ENCODE assay signal across 21 mouse cellular contexts in genomic region chr15:79194946-79195345, GRCm38 (mm10). TPM values are rescaled to one million over a fixed set of nuclear protein-coding genes. Genes with fewer than 3 reads are reported as not detected.
DNase-seq lines count a peak whose midpoint lies in the region; ATAC-seq and TF ChIP-seq lines count a peak whose summit lies in the region.
"Had no signal": no experiment of that assay in that cellular context is flagged by ENCODE, and none has a peak within 500 bp of the region (broad histone marks: within the 10 kb centered on the region; RNA-seq: fewer than 3 reads in every experiment).

No protein-coding gene starts in this region.

- TF ChIP-seq EP300 in liver, postnatal 0 days (IDR thresholded peaks at IDR 0.05; ENCODE audit: low read depth), result no peak

- H3K27me3 ChIP-seq in heart, embryonic 14.5 days (ENCODE audit: control insufficient read depth, insufficient read depth, low read length), result no peaks in the 10 kb centered on the region
- no peaks in the 10 kb centered on the region for H3K27me3 ChIP-seq in neural tube, embryonic 13.5 days
- no peaks in the 10 kb centered on the region for H3K27me3 ChIP-seq in neural tube, embryonic 15.5 days (replicated peaks)
- H3K27me3 ChIP-seq in liver, postnatal 0 days (ENCODE audit: insufficient read depth, low read length), result no peaks in the 10 kb centered on the region
- H3K27me3 ChIP-seq: midbrain, embryonic 15.5 days; neural tube, embryonic 12.5 days had no signal

- H3K27ac ChIP-seq in heart, embryonic 14.5 days (replicated peaks in 1 of 2; ENCODE audit: control insufficient read depth in 1 of 2, insufficient read depth in 1 of 2, low read depth in 2 of 2, low read length in 2 of 2), result peak overlapping the region; percentile 25 to 55; a peak in 2 of 4 replicates
- H3K27ac ChIP-seq in left cerebral cortex, adult 2 months, result peak overlapping the region; percentile 73; the same call in 1 of the 2 replicates
- H3K27ac ChIP-seq in neural tube, embryonic 13.5 days (replicated peaks), result peak overlapping the region; percentile 93; the same call in 1 of the 2 replicates
- no peak overlapping the region for H3K27ac ChIP-seq in neural tube, embryonic 15.5 days (replicated peaks)
- no peak overlapping the region for H3K27ac ChIP-seq in liver, postnatal 0 days (ENCODE audit: low read depth)
- H3K27ac ChIP-seq: kidney, embryonic 15.5 days; neural tube, embryonic 12.5 days; stomach, postnatal 0 days had no signal

- H3K4me1 ChIP-seq in heart, embryonic 14.5 days (ENCODE audit: control insufficient read depth in 2 of 2, insufficient read depth in 2 of 2, low read length in 2 of 2), result peaks cover 32 to 37% of the 10 kb centered on the region in 2 experiments
- H3K4me1 ChIP-seq in neural tube, embryonic 13.5 days (replicated peaks), result peaks cover 39% of the 10 kb centered on the region
- peaks cover 19% of the 10 kb centered on the region for H3K4me1 ChIP-seq in neural tube, embryonic 15.5 days
- peaks cover 13% of the 10 kb centered on the region; the same call in 1 of the 2 replicates for H3K4me1 ChIP-seq in liver, postnatal 0 days (ENCODE audit: insufficient read depth)

- no peak for ATAC-seq in heart, embryonic 14.5 days (ENCODE audit: insufficient number of reproducible peaks, insufficient read depth, low FRiP score, low read depth)
- ATAC-seq in neural tube, embryonic 13.5 days (ENCODE audit: low read depth), result no peak
- ATAC-seq in neural tube, embryonic 15.5 days (ENCODE audit: low FRiP score), result no peak
- peak; percentile 35; the same call in 1 of the 2 replicates for ATAC-seq in liver, postnatal 0 days
- ATAC-seq: intestine, postnatal 0 days; midbrain, embryonic 15.5 days had no signal

- no peak for DNase-seq in heart, postnatal 36 days
- no peak for DNase-seq in left cerebral cortex, adult 2 months (ENCODE audit: extremely low spot score in 1 of 2, low spot score in 2 of 2)
- no peak for DNase-seq in left cerebral cortex, adult 8-10 months (ENCODE audit: low spot score in 2 of 2)
- no peak for DNase-seq in liver, postnatal 0 days
- no peak for DNase-seq in cerebellum, postnatal 36 days
- DNase-seq: adrenal gland, postnatal 25 days; cerebellum, adult 8-10 months; left cerebral cortex, postnatal 4 days; thymus, adult 2 months; thymus, postnatal 4 days had no signal

- no peak for TF ChIP-seq CTCF in left cerebral cortex, adult 2 months (IDR thresholded peaks at IDR 0.05)
- TF ChIP-seq CTCF in liver, postnatal 0 days (IDR thresholded peaks at IDR 0.05; ENCODE audit: low read depth), result no peak

- H3K36me3 ChIP-seq in heart, embryonic 14.5 days (ENCODE audit: control insufficient read depth, insufficient read depth, low read length), result no peaks in the 10 kb centered on the region
- H3K36me3 ChIP-seq in neural tube, embryonic 13.5 days, result no peaks in the 10 kb centered on the region
- H3K36me3 ChIP-seq in neural tube, embryonic 15.5 days, result no peaks in the 10 kb centered on the region
- no peaks in the 10 kb centered on the region for H3K36me3 ChIP-seq in liver, postnatal 0 days (replicated peaks; ENCODE audit: insufficient read depth, low read length)
- H3K36me3 ChIP-seq: kidney, embryonic 15.5 days; midbrain, embryonic 15.5 days; neural tube, embryonic 12.5 days had no signal

- WGBS in heart, embryonic 14.5 days, result 89% methylated on average over 2 of the region's 2 CpGs
- WGBS in neural tube, embryonic 13.5 days, result 74% methylated on average over 2 of the region's 2 CpGs
- WGBS in neural tube, embryonic 15.5 days, result 73% methylated on average over 2 of the region's 2 CpGs
- 69% methylated on average over 2 of the region's 2 CpGs for WGBS in liver, postnatal 0 days (ENCODE audit: insufficient replicate concordance)

- no peaks in the 10 kb centered on the region for H3K9me3 ChIP-seq in heart, embryonic 14.5 days (ENCODE audit: control insufficient read depth, low read length)
- no peaks in the 10 kb centered on the region for H3K9me3 ChIP-seq in neural tube, embryonic 13.5 days
- no peaks in the 10 kb centered on the region for H3K9me3 ChIP-seq in neural tube, embryonic 15.5 days (replicated peaks)
- no peaks in the 10 kb centered on the region for H3K9me3 ChIP-seq in liver, postnatal 0 days (ENCODE audit: low read length)
- H3K9me3 ChIP-seq: kidney, embryonic 15.5 days; midbrain, embryonic 15.5 days; neural tube, embryonic 12.5 days had no signal

- no peak overlapping the region for H3K4me2 ChIP-seq in heart, embryonic 14.5 days (ENCODE audit: low read length)
- no peak overlapping the region for H3K4me2 ChIP-seq in neural tube, embryonic 13.5 days
- H3K4me2 ChIP-seq in neural tube, embryonic 15.5 days, result no peak overlapping the region
- no peak overlapping the region for H3K4me2 ChIP-seq in liver, postnatal 0 days (ENCODE audit: low read depth, low read length)
- H3K4me2 ChIP-seq: heart, embryonic 11.5 days; kidney, embryonic 15.5 days; midbrain, embryonic 15.5 days; neural tube, embryonic 12.5 days had no signal

- intact Hi-C loops in heart, postnatal 36 days (cut with DNase I), result no loop called here
- intact Hi-C loops in left cerebral cortex, adult 2 months (cut with DNase I), result no loop called here

- no peak overlapping the region for H3K4me3 ChIP-seq in heart, embryonic 14.5 days (ENCODE audit: control insufficient read depth in 1 of 2, insufficient read depth in 1 of 2, low read depth in 1 of 2, low read length in 2 of 2)
- no peak overlapping the region for H3K4me3 ChIP-seq in left cerebral cortex, adult 2 months
- no peak overlapping the region for H3K4me3 ChIP-seq in neural tube, embryonic 13.5 days
- no peak overlapping the region for H3K4me3 ChIP-seq in neural tube, embryonic 15.5 days (replicated peaks)
- no peak overlapping the region for H3K4me3 ChIP-seq in liver, postnatal 0 days (ENCODE audit: low read depth, low read length)
- H3K4me3 ChIP-seq: kidney, embryonic 15.5 days; megakaryocyte, embryonic 14.5 days; midbrain, embryonic 15.5 days; neural tube, embryonic 12.5 days had no signal

- no peak overlapping the region for H3K9ac ChIP-seq in heart, embryonic 14.5 days (ENCODE audit: low read length)
- H3K9ac ChIP-seq in neural tube, embryonic 13.5 days, result no peak overlapping the region
- no peak overlapping the region for H3K9ac ChIP-seq in neural tube, embryonic 15.5 days (replicated peaks)
- no peak overlapping the region for H3K9ac ChIP-seq in liver, postnatal 0 days (replicated peaks)
- H3K9ac ChIP-seq: kidney, embryonic 15.5 days; midbrain, embryonic 15.5 days; neural tube, embryonic 12.5 days had no signal

RNA-seq across cellular contexts. Expression of gene Sox10, which starts 29.9 kb away (rescaled TPM):
- polyA plus RNA-seq in heart, embryonic 14.5 days (2014; fragmentation: Nextera tagmentation; extraction: Ambion mirVana), result 0.63 and 0.80 TPM in 2 replicates
- 1 to 10 TPM; 1.4 to 1.6 TPM for total RNA-seq in heart, postnatal 36 days (2021)
- total RNA-seq in left cerebral cortex, adult 2 months (2021), result 10 to 100 TPM; 17.1 to 18.7 TPM
- total RNA-seq in left cerebral cortex, adult 8-10 months (2022), result 10 to 100 TPM; 30.5 to 36.3 (median 32.6) TPM
- polyA plus RNA-seq in neural tube, embryonic 13.5 days (2015; fragmentation: Nextera tagmentation; extraction: Ambion mirVana), result 20.4 and 23.5 TPM in 2 replicates
- polyA plus RNA-seq in neural tube, embryonic 15.5 days (2015; fragmentation: Nextera tagmentation; extraction: Ambion mirVana), result 11.6 and 13.4 TPM in 2 replicates
- 0.07 and 0.08 TPM in 2 replicates for polyA plus RNA-seq in liver, postnatal 0 days (2015; fragmentation: Nextera tagmentation; extraction: Ambion mirVana)
- total RNA-seq: liver, adult 2 months had no signal
- polyA plus RNA-seq: liver, adult 2 months had no signal

RNA-seq across cellular contexts. Expression of gene Pick1, which starts 34.0 kb away (rescaled TPM):
- polyA plus RNA-seq in heart, embryonic 14.5 days (2014; fragmentation: Nextera tagmentation; extraction: Ambion mirVana), result 19.2 and 24.5 TPM in 2 replicates
- 10 to 100 TPM; 22.4 to 24.1 TPM for total RNA-seq in heart, postnatal 36 days (2021)
- 10 to 100 TPM; 55.7 to 57.8 TPM for total RNA-seq in left cerebral cortex, adult 2 months (2021)
- 10 to 100 TPM; 47.2 to 56.8 (median 52.7) TPM for total RNA-seq in left cerebral cortex, adult 8-10 months (2022)
- polyA plus RNA-seq in neural tube, embryonic 13.5 days (2015; fragmentation: Nextera tagmentation; extraction: Ambion mirVana), result 75.0 and 88.0 TPM in 2 replicates
- 89.9 and 99.7 TPM in 2 replicates for polyA plus RNA-seq in neural tube, embryonic 15.5 days (2015; fragmentation: Nextera tagmentation; extraction: Ambion mirVana)
- 11.5 and 12.2 TPM in 2 replicates for polyA plus RNA-seq in liver, postnatal 0 days (2015; fragmentation: Nextera tagmentation; extraction: Ambion mirVana)

RNA-seq across cellular contexts. Expression of gene Gm49486, which starts 34.2 kb away (rescaled TPM):
- 0.63 and 0.84 TPM in 2 replicates for polyA plus RNA-seq in heart, embryonic 14.5 days (2014; fragmentation: Nextera tagmentation; extraction: Ambion mirVana)
- under 1 TPM; 0.89 to 0.95 TPM for total RNA-seq in heart, postnatal 36 days (2021)
- total RNA-seq in left cerebral cortex, adult 2 months (2021), result 1 to 10 TPM; 1.0 TPM
- 1 to 10 TPM in 1 of 4 experiments, under 1 TPM in 3; 0.18 to 1.2 (median 0.63) TPM for total RNA-seq in left cerebral cortex, adult 8-10 months (2022)
- polyA plus RNA-seq in neural tube, embryonic 13.5 days (2015; fragmentation: Nextera tagmentation; extraction: Ambion mirVana), result 1.7 and 2.0 TPM in 2 replicates
- 1.3 and 1.5 TPM in 2 replicates for polyA plus RNA-seq in neural tube, embryonic 15.5 days (2015; fragmentation: Nextera tagmentation; extraction: Ambion mirVana)
- 0.08 TPM in 2 replicates for polyA plus RNA-seq in liver, postnatal 0 days (2015; fragmentation: Nextera tagmentation; extraction: Ambion mirVana)
- total RNA-seq: adrenal gland, postnatal 25 days; liver, adult 2 months had no signal
- polyA plus RNA-seq: liver, adult 2 months had no signal

RNA-seq across cellular contexts. Expression of gene 1700088E04Rik, which starts 53.9 kb away (rescaled TPM):
- polyA plus RNA-seq in heart, embryonic 14.5 days (2014; fragmentation: Nextera tagmentation; extraction: Ambion mirVana), result 5.6 and 8.4 TPM in 2 replicates
- 1 to 10 TPM; 1.3 to 2.8 TPM for total RNA-seq in heart, postnatal 36 days (2021)
- total RNA-seq in left cerebral cortex, adult 2 months (2021), result 10 to 100 TPM; 12.0 to 12.9 TPM
- total RNA-seq in left cerebral cortex, adult 8-10 months (2022), result 10 to 100 TPM; 10.1 to 14.4 (median 11.3) TPM
- 12.4 and 13.1 TPM in 2 replicates for polyA plus RNA-seq in neural tube, embryonic 13.5 days (2015; fragmentation: Nextera tagmentation; extraction: Ambion mirVana)
- 11.3 and 12.6 TPM in 2 replicates for polyA plus RNA-seq in neural tube, embryonic 15.5 days (2015; fragmentation: Nextera tagmentation; extraction: Ambion mirVana)
- polyA plus RNA-seq in liver, postnatal 0 days (2015; fragmentation: Nextera tagmentation; extraction: Ambion mirVana), result 0.72 and 1.2 TPM in 2 replicates

RNA-seq across cellular contexts. Expression of gene Polr2f, which starts 54.1 kb away (rescaled TPM):
- 271 and 299 TPM in 2 replicates for polyA plus RNA-seq in heart, embryonic 14.5 days (2014; fragmentation: Nextera tagmentation; extraction: Ambion mirVana)
- 100 to 1,000 TPM; 132 to 146 TPM for total RNA-seq in heart, postnatal 36 days (2021)
- total RNA-seq in left cerebral cortex, adult 2 months (2021), result 100 to 1,000 TPM; 100 to 103 TPM
- 100 to 1,000 TPM in 2 of 4 experiments, 10 to 100 TPM in 2; 83.7 to 108 (median 99.6) TPM for total RNA-seq in left cerebral cortex, adult 8-10 months (2022)
- 259 and 278 TPM in 2 replicates for polyA plus RNA-seq in neural tube, embryonic 13.5 days (2015; fragmentation: Nextera tagmentation; extraction: Ambion mirVana)
- polyA plus RNA-seq in neural tube, embryonic 15.5 days (2015; fragmentation: Nextera tagmentation; extraction: Ambion mirVana), result 248 and 249 TPM in 2 replicates
- polyA plus RNA-seq in liver, postnatal 0 days (2015; fragmentation: Nextera tagmentation; extraction: Ambion mirVana), result 129 and 130 TPM in 2 replicates

Comparison
In these comparisons a context has a peak if more than half of its experiments do, and no peak if none do; other contexts are left out.
1. H3K27ac ChIP-seq: peak in heart, embryonic 14.5 days (2 of 2), left cerebral cortex, adult 2 months (single experiment) and neural tube, embryonic 13.5 days (single experiment); none in neural tube, embryonic 15.5 days (single experiment) and liver, postnatal 0 days (single experiment).